Mouse (Mus musculus) thymus, adult 2 months (tissue): ENCODE data around the gene Riiad1.

Source experiments
- CTCF ChIP-seq: fragments of 200-500 bp; IDR thresholded peaks from 2 replicates; pipeline ENCODE4 v1.5.1; 2012; ENCODE audit warnings: mild to moderate bottlenecking, control low read depth, low read length, moderate library complexity, borderline replicate concordance; ENCODE audit not compliant: control insufficient read depth, poor library complexity, insufficient read depth; ENCODE audit errors: extremely low read depth
- POLR2A ChIP-seq: fragments of 200-500 bp; IDR thresholded peaks from 2 replicates; pipeline ENCODE4 v1.6.1; 2012; ENCODE audit warnings: mild to moderate bottlenecking, low read length, control low read depth, moderate library complexity; ENCODE audit not compliant: control insufficient read depth, poor library complexity, insufficient read depth; ENCODE audit errors: extremely low read depth

- TF ChIP-seq POLR2A (no peak), CTCF (no peak)
Measured at GRCm38 (mm10) chr3:94465632-94466430, 14.3 kb downstream of the Riiad1 start.
